Mouse (Mus musculus) cerebellum, postnatal 14 days (tissue): ENCODE measurements around the gene Acat2.
"Not testable (repeated sequence)": the region's sequence is repeated elsewhere in the genome, so short reads cannot be mapped to it uniquely, and the experiment has no call there.

Experiments used
- DNase-seq, 2 experiments: peaks; one replicate each; pipeline ENCODE4 v3.0.0; 2021; ENCODE audit warnings: mixed read lengths in 2 of 2

The Acat2 gene

DNA sequence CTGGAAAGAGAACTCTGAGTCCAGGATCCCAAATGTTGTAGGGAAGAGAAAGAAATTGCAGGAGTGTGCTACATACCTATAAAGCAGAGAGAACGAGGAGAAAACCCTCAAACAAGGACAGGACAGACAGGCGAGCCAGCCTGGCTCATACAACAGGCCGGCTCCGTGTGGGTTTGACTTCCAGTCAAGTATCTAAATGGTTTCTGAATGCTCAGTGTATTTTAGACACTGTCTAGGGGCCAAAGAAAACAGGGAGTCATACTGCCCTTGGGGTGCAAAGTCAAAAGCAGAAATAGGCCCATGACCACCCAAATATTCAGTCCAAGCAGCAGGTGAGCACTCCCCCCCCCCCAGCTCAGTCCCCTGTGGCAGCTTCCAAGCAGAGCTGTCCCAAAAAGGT, 54.7 kb downstream of the Acat2 start:
- no peak for DNase-seq

DNA sequence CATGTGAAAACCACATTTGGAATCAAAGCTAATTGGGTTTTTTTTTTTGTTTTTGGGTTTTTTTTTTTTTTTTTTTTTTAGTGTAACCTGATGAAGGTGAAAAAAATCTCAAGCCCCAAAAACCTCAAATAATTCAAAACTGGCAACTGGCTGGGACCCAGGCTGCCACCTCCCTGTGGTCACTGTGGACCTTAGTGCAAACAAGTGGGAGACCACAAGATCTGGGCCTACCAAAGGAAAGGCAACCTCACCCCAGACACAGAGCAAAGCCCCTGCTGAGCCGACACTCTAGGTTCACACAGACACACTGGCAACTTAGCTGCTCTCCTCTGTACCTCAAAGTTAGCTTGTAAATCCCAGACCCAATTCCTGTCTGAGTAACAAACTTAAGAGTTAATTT, 56.2 kb downstream of the Acat2 start:
- DNase-seq = no peak

- no peak for DNase-seq
Observed at GRCm38 (mm10) chr17:12903372-12904333, 56.9 kb downstream of the Acat2 start.

GRCm38 (mm10) chr17:12902291-12902690, 58.3 kb downstream of the Acat2 start:
- DNase-seq = no peak

DNA sequence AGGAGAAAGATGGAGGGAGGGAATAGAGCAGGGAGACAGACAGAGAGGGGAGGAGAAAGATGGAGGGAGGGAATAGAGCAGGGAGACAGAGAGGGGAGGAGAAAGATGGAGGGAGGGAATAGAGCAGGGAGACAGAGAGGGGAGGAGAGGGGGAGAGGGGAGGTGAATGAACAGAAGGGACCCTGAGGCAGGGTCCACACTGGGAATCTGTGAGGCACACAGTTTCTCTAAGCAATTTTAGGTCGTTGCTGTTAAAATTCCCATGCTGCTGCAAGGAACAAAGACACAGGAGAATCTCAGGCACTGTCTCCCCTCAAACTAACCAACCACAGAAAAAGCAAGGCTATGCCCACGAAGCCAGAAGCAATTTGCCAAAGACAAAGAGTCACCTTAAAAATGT, 61.9 kb downstream of the Acat2 start:
- DNase-seq = not testable (repeated sequence)

- DNase-seq = no peak
Observed at GRCm38 (mm10) chr17:12897674-12898073, 62.9 kb downstream of the Acat2 start.
